Mouse (Mus musculus) hindbrain, embryonic 16.5 days (tissue): ENCODE data around the gene H2afx. TPM values are rescaled to one million over a fixed set of nuclear protein-coding genes. Genes with fewer than 3 reads are reported as not detected.

Source experiments
- ATAC-seq: fragments of 200-750 bp; cut with Nextera tagmentation; 2 replicates; pipeline ENCODE4 v1.8.0; 2017; ENCODE audit warnings: moderate TSS enrichment, moderate library complexity
- H3K27ac ChIP-seq: fragments of 300-500 bp; sonication (generic); 2 replicates; pipeline ENCODE4 v1.5.1; 2014; ENCODE audit warnings: low read depth, mild to moderate bottlenecking, control low read depth, low read length, moderate library complexity
- H3K27me3 ChIP-seq: fragments of 300-500 bp; sonication (generic); replicated peaks from 2 replicates; pipeline ENCODE4 v1.6.1; 2014; ENCODE audit warnings: low read length; ENCODE audit not compliant: control insufficient read depth, insufficient read depth
- H3K36me3 ChIP-seq: fragments of 300-500 bp; sonication (generic); 2 replicates; pipeline ENCODE4 v1.6.1; 2014; ENCODE audit warnings: mild to moderate bottlenecking, low read length, moderate library complexity, mixed read lengths; ENCODE audit not compliant: control insufficient read depth, insufficient read depth
- H3K4me1 ChIP-seq: fragments of 300-500 bp; sonication (generic); 2 replicates; pipeline ENCODE4 v1.6.1; 2014; ENCODE audit warnings: low read depth, low read length; ENCODE audit not compliant: control insufficient read depth, insufficient read depth
- H3K4me2 ChIP-seq: fragments of 300-500 bp; sonication (generic); 2 replicates; pipeline ENCODE4 v1.6.1; 2014; ENCODE audit warnings: mild to moderate bottlenecking, low read length, control low read depth, moderate library complexity
- H3K4me3 ChIP-seq: fragments of 300-500 bp; sonication (generic); 2 replicates; pipeline ENCODE4 v1.5.1; 2014; ENCODE audit warnings: mild to moderate bottlenecking, low read length, control low read depth, moderate library complexity
- H3K9ac ChIP-seq: fragments of 300-500 bp; sonication (generic); 2 replicates; pipeline ENCODE4 v1.6.1; 2014; ENCODE audit warnings: low read depth, mild to moderate bottlenecking, control low read depth, low read length, moderate library complexity
- H3K9me3 ChIP-seq: fragments of 300-500 bp; sonication (generic); 2 replicates; pipeline ENCODE4 v1.6.1; 2014; ENCODE audit warnings: mild to moderate bottlenecking, low read length, moderate library complexity; ENCODE audit not compliant: control insufficient read depth
- WGBS: fragments of 180-500 bp; shearing (Covaris S2); extraction: QIAGEN DNeasy Blood & Tissue Kit; methylation state at CpG from one replicate; pipeline ENCODE4 v1.1.7; 2014; 5-methylcytosine and 5-hydroxymethylcytosine counted together
- polyA plus RNA-seq: library from polyadenylated mRNA; unstranded; fragments of >200 nt; fragmentation: Nextera tagmentation; extraction: Ambion mirVana; gene quantifications from 2 replicates; pipeline ENCODE4 v1.2.1, GENCODE M21; 2015

H2afx gene
- polyA plus RNA-seq, 1 experiment from 2014 or later: 106 TPM

DNA sequence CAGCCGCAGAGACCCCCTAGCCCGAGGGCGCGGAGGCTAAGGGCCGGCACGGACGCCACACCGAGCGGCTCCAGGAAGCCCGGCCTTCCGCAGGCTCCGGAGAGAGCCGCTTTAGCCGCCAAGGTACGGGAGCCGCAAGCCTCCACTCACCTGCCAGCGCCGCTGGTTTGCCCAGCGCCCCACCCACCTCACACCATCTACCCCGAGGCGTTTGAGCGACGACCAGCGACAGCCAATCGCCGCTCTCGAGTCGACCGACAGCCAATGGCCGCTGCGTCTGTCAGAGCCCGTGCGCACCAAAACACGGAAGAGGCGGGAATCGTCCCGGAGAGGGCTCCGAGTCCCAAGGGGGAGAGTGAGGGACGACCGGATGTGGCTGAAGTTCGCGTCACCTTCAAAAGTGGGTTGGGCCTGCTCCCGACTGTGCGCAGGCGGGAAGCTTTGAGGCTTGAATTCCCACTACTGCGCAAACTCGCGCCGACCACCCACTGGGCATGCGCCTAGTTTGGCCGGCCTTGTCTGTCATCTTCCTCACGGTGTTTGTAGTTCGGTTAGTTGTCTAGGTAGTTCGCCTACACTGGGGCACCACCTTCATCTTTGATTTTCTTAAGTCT, 28.9 kb upstream of the H2afx start, which contains the start of gene Hinfp:
Hinfp (minus strand) TSS at position 206 of the 614 bp plus-strand sequence.
- H3K36me3 ChIP-seq: peaks cover 5% of the 10 kb centered on the region
- H3K27ac ChIP-seq: peak within 1 kb of the TSS; percentile 87
- peak within 1 kb of the TSS; percentile 74 for H3K4me2 ChIP-seq
- no peaks in the 10 kb centered on the region for H3K27me3 ChIP-seq
- H3K4me1 ChIP-seq: peaks cover 12% of the 10 kb centered on the region
- no peaks in the 10 kb centered on the region for H3K9me3 ChIP-seq
- ATAC-seq: peak; percentile 99
- peak within 1 kb of the TSS; percentile 96 for H3K9ac ChIP-seq
- WGBS: under 1% methylated on average over 45 of the region's 54 CpGs
- H3K4me3 ChIP-seq: peak within 1 kb of the TSS; percentile 65

DNA sequence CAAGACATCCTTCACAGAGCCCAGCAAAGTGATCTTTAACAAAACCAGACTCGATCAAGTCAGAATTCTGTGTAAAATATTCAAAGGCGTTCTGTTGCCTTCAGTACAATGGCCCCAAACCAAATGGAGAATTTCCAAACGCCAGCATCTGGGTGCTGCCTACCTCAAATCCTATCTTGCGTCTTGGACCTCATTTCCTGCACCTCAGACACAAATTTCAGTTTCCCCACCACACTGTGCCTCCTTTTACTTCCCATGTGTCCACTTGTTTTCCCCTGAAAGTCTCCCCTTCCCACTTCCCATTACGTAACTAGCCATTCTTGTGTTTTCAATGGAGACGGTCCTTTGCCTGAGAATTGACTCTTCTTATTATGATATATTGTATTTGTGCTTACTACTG, 28.0 kb upstream of the H2afx start:
- Histone ChIP-seq H3K27ac (no peak overlapping the region), H3K4me1 (peaks cover 12% of the 10 kb centered on the region), H3K4me3 (no peak overlapping the region), H3K9ac (no peak overlapping the region), H3K27me3 (no peaks in the 10 kb centered on the region), H3K36me3 (peaks cover 3% of the 10 kb centered on the region), H3K9me3 (no peaks in the 10 kb centered on the region), H3K4me2 (no peak overlapping the region)
- no peak for ATAC-seq
- WGBS: 89% methylated on average over 6 of the region's 6 CpGs

DNA sequence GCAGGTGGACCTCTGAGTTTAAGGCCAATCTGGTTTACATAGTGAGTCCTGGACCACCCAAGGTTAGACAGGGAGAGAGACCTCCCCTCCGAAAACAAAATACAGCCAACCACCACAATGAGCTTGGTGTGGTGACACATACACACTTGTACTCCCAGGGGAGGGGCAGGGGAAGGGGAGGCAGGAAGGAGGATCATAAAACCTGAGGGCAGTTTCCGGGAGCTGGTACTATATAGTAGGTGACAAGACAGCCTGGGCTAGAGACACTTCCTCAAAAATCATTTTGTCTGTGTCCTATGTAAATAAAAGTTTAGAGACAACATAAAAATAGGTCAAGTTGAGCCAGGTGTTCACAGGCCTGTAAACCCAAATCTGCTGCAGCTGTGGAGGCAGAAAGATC, 27.2 kb upstream of the H2afx start:
- ATAC-seq: no peak
- no peak overlapping the region for H3K4me3 ChIP-seq

DNA sequence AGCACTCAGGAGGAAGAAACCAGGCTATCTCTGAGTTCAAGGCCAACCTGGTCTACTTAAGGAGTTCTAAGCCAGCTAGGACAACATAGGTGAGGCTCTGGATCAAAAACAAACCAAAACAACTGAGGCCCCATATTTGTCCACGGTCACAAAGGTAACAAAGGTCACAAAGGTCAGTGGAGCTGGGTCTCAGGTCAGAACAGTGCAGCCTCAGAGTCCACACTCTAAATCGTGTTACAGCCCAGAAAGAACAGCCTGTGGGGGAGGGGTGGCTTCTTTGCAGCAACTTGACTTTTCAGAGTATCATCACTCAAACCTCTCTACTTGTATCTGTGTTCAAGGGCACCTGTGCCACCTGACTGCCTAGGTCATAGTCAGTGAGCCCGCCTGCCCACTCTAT, 24.7 kb upstream of the H2afx start:
- Histone ChIP-seq H3K9me3 (no peaks in the 10 kb centered on the region), H3K4me1 (peaks cover 2% of the 10 kb centered on the region), H3K4me2 (no peak overlapping the region), H3K9ac (no peak overlapping the region), H3K36me3 (peaks cover 6% of the 10 kb centered on the region), H3K27me3 (no peaks in the 10 kb centered on the region), H3K27ac (no peak overlapping the region), H3K4me3 (no peak overlapping the region)
- WGBS: 69% methylated on average over 3 of the region's 3 CpGs
- ATAC-seq: no peak

More for the DNA sequence above, 27.2 kb upstream of the H2afx start:
- no peaks in the 10 kb centered on the region for H3K9me3 ChIP-seq
- no peak overlapping the region for H3K27ac ChIP-seq
- no peak overlapping the region for H3K4me2 ChIP-seq
- no peak overlapping the region for H3K9ac ChIP-seq
- peaks cover 2% of the 10 kb centered on the region for H3K36me3 ChIP-seq
- H3K4me1 ChIP-seq: peaks cover 12% of the 10 kb centered on the region
- no peaks in the 10 kb centered on the region for H3K27me3 ChIP-seq
- 98% methylated on average over 2 of the region's 2 CpGs for WGBS

DNA sequence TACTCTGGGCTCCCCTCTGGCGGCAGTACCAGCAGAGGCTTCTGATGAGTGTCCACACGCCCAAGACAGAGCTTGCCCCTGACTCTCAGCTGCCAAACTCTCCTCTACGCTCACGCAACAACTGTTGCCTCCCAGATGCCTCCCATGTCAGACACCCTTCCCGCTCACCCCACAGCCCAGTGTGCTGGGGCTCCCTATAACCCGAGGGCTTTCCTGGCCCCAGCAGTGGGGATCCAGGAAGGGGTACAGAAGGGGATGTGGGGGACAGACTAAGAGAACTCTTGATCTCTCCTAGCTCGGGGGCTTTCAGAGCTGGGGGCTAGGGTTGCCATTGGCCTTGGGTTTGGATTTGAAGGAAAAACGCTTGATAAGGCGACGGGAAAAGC, 23.8 kb upstream of the H2afx start:
- no peaks in the 10 kb centered on the region; the same call in 1 of the 2 replicates for H3K4me1 ChIP-seq
- H3K9me3 ChIP-seq: no peaks in the 10 kb centered on the region
- peaks cover 12% of the 10 kb centered on the region for H3K36me3 ChIP-seq
- H3K9ac ChIP-seq: no peak overlapping the region
- H3K27me3 ChIP-seq: no peaks in the 10 kb centered on the region
- no peak overlapping the region for H3K4me3 ChIP-seq
- no peak for ATAC-seq
- no peak overlapping the region for H3K4me2 ChIP-seq
- 31% methylated on average over 10 of the region's 10 CpGs for WGBS
- no peak overlapping the region for H3K27ac ChIP-seq

DNA sequence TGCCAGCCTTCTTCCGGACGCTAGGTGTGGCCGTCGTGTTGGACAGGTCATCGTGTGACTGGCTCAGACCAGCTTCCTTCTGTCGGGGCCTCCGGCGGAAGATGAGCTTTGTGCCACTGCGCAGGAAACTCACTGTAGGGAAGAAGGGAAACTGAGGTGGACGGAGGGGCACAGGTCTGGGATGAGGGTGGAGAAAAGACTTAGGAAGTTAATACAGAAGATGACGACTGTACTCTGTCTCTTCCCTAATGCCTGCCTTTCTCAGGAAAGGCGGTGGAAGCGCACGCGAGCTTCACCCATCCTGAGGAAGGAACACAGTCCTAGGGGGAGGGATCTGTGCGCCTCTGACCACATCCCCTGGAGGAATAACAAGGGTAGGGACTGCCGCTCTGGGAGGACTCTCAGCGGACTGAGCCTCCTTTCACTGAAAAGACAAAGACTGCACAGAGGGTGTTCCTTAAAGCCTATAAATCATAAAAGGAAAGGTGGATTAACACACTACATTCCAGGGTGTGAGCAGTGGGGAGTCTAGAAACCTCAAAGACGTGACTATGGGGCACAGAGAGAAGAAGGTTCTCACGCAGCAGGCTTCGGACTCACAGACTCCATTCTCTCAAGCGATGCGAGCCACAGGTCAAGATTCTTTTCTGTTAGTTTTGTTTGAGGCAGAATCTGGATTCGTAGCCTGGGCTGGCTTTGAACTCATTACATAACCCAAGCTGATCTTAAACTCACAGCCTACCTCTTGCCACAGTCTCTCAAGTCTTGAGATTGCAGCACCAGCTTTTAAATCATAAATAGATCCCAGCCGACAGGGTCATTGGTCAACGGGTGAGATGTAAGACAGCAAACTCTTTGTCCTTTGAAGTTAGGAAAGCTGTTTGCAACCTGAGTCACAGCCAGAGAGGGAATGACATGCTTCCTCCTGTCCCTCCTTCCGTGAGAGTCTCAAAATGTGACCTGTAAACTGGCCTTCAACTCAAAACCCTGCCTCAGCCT, 23.1 kb upstream of the H2afx start:
- Histone ChIP-seq H3K27me3 (no peaks in the 10 kb centered on the region), H3K4me3 (no peak overlapping the region), H3K9me3 (no peaks in the 10 kb centered on the region), H3K36me3 (peaks cover 14% of the 10 kb centered on the region), H3K4me2 (no peak overlapping the region), H3K9ac (no peak overlapping the region), H3K27ac (no peak overlapping the region), H3K4me1 (no peaks in the 10 kb centered on the region; the same call in 1 of the 2 replicates)
- WGBS: 9% methylated on average over 27 of the region's 27 CpGs
- ATAC-seq: no peak

DNA sequence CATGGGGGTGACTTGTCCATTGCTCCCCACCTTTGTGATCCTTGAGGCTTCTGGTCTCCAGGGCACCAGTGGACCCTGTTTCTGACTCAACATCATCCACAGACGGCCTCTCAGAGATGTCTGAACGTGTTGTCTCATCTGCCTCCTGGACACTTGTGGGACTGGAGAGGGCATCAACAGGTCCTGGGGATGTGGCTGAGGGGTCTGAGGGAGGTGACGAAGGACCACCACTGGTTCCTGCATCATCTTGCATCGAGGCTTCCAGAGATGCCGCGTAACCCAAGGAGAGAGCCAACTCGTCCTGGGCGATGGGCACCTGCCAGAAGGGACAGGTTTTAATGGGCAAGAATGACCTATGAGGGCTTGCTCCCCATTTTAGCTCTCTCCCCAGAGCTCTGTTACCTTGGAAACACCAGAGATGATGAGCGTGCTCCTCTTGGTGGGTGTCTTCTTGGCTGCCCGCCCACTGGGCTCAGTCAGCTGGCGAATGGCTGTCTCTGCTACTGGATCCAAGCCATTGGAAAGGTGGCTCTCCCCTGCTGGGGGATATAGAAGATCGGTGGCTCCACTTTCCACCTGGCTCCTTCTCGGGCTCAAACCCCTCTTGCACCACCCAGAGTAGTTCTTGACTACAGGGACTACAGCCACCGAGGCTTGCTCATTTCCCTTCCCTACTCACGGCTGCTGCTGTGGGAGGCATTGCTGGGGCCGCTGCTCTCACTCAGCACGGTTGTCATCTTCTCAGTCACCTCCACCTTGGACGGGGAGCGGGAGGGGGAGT, 20.8 kb upstream of the H2afx start:
- Histone ChIP-seq H3K9me3 (no peaks in the 10 kb centered on the region), H3K4me1 (peaks cover 13% of the 10 kb centered on the region), H3K4me3 (no peak overlapping the region), H3K9ac (no peak overlapping the region), H3K36me3 (peaks cover 14% of the 10 kb centered on the region), H3K4me2 (no peak overlapping the region), H3K27ac (no peak overlapping the region), H3K27me3 (no peaks in the 10 kb centered on the region)
- 61% methylated on average over 19 of the region's 19 CpGs for whole genome bisulfite sequencing
- ATAC-seq: no peak

DNA sequence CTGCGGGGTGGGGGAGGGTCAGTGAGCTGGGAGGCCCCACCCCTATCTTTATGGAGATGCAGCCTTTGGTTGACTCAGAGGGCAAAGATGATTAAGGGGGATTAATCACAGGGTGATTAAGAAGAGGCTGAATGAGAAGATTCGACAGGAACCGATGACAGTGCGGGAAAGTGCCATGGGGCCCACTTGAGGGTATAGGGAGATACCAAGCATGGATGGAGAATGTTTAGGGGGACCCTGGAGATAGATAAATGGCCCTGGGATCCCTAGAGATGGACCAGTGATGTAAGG, 20.3 kb upstream of the H2afx start:
- no peak for ATAC-seq
- peaks cover 14% of the 10 kb centered on the region for H3K36me3 ChIP-seq
- H3K27ac ChIP-seq: no peak overlapping the region
- no peak overlapping the region for H3K4me2 ChIP-seq
- no peak overlapping the region for H3K9ac ChIP-seq
- no peak overlapping the region for H3K4me3 ChIP-seq
- H3K4me1 ChIP-seq: peaks cover 19% of the 10 kb centered on the region
- H3K9me3 ChIP-seq: no peaks in the 10 kb centered on the region
- 60% methylated on average over 4 of the region's 4 CpGs for WGBS
- no peaks in the 10 kb centered on the region for H3K27me3 ChIP-seq

DNA sequence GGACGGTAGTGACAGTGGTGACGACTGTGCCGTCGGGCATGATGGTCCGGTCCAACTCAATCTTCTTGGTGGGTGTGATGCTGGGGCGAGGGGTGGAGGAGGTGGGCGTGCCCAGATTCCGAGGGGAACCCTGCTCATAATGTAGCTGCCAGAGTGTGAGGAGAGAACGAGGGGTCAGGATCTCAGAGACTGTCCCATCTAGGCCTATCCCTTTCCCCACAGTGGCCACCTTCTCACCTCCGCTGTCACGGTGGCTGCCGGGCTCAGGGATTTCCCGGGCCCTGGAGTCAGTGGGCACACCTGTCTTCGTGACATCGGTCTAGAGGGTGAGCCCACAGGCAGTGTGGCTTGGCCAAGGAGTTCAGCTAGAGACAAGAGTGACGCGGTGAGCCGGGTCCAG, 19.6 kb upstream of the H2afx start:
- H3K36me3 ChIP-seq: peaks cover 14% of the 10 kb centered on the region

More for the DNA sequence above, 19.6 kb upstream of the H2afx start:
- ATAC-seq: no peak
- WGBS: 96% methylated on average over 18 of the region's 18 CpGs
- Histone ChIP-seq H3K27me3 (no peaks in the 10 kb centered on the region), H3K4me2 (no peak overlapping the region), H3K27ac (no peak overlapping the region), H3K4me3 (no peak overlapping the region), H3K9me3 (no peaks in the 10 kb centered on the region), H3K9ac (no peak overlapping the region), H3K4me1 (peaks cover 19% of the 10 kb centered on the region)
